30 mouse cellular contexts compared by ENCODE assay signal in the genomic region with DNA sequence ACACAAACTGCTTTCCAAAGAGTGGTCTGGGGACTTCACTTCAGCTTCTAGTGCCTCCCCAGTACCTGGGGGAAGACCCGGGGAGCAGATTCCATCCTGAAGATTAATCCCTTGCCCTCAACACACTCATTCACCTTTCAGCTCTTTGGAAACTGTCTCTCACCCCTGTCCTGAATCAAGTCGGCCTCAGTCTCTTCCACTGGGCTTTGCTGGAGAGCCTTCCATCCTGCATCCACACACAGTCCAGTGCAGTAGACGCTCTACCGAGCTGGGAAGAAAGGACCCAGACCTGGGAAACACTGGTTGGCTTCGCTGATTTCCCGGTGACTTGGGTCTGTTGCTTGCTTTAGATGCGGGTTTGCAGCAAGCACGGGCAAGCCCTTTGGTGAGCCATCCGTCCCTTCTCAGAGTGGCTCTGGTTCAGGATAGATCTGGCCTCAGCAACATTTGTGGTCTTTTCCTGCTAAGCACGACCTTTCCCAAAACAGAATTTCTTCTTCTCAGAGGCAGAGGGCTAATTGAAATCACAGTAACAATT. TPM values are rescaled to one million over a fixed set of nuclear protein-coding genes. Genes with fewer than 3 reads are reported as not detected.
DNase-seq lines count a peak whose midpoint lies in the region; ATAC-seq lines count a peak whose summit lies in the region.
"Had no signal": no experiment of that assay in that cellular context is flagged by ENCODE, and none has a peak within 500 bp of the region (broad histone marks: within the 10 kb centered on the region; RNA-seq: fewer than 3 reads in every experiment).

No protein-coding gene starts in this region.

- H3K27me3 ChIP-seq in midbrain, embryonic 10.5 days (ENCODE audit: low read depth, poor library complexity, severe bottlenecking) = peaks cover 100% of the 10 kb centered on the region
- H3K27me3 ChIP-seq in midbrain, embryonic 13.5 days = peaks cover 98% of the 10 kb centered on the region
- peaks cover 100% of the 10 kb centered on the region for H3K27me3 ChIP-seq in limb, embryonic 10.5 days (ENCODE audit: low read depth, poor library complexity, severe bottlenecking)
- peaks cover 89% of the 10 kb centered on the region for H3K27me3 ChIP-seq in stomach, embryonic 16.5 days (ENCODE audit: control insufficient read depth, insufficient read depth, low read length)

- no peak for ATAC-seq in midbrain, embryonic 13.5 days
- ATAC-seq in stomach, embryonic 16.5 days (ENCODE audit: insufficient read depth, low FRiP score) = no peak
- ATAC-seq in granulocyte monocyte progenitor cell, adult 5-6 weeks (replicated peaks; ENCODE audit: poor library complexity, severe bottlenecking) = no peak
- ATAC-seq: forebrain, embryonic 13.5 days; hindbrain, postnatal 0 days had no signal

- H3K4me2 ChIP-seq in midbrain, embryonic 13.5 days (replicated peaks) = no peak overlapping the region
- H3K4me2 ChIP-seq in stomach, embryonic 16.5 days (ENCODE audit: low read depth, low read length) = peak overlapping the region; percentile 39
- H3K4me2 ChIP-seq: forebrain, embryonic 13.5 days; midbrain, embryonic 12.5 days; neural tube, embryonic 13.5 days had no signal

- under 1% methylated on average over 10 of the region's 10 CpGs for WGBS in midbrain, embryonic 10.5 days
- 1% methylated on average over 10 of the region's 10 CpGs for WGBS in midbrain, embryonic 13.5 days
- WGBS in limb, embryonic 10.5 days = under 1% methylated on average over 10 of the region's 10 CpGs
- 3% methylated on average over 10 of the region's 10 CpGs for WGBS in stomach, embryonic 16.5 days

- no peak overlapping the region for H3K27ac ChIP-seq in midbrain, embryonic 10.5 days (replicated peaks)
- H3K27ac ChIP-seq in midbrain, embryonic 13.5 days = no peak overlapping the region
- no peak overlapping the region for H3K27ac ChIP-seq in limb, embryonic 10.5 days
- H3K27ac ChIP-seq in stomach, embryonic 16.5 days (ENCODE audit: low read length) = no peak overlapping the region
- H3K27ac ChIP-seq: forebrain, embryonic 13.5 days; gastrocnemius, adult 2 months; heart, embryonic 10.5 days; hindbrain, postnatal 0 days; midbrain, embryonic 12.5 days; neural tube, embryonic 13.5 days had no signal

- peak; percentile 42 for DNase-seq in embryo, embryonic 11 days
- DNase-seq in embryo, embryonic 10 days (ENCODE audit: low spot score) = no peak
- peak; percentile 56 for DNase-seq in midbrain, embryonic 10.5 days (ENCODE audit: low spot score)
- DNase-seq in limb, embryonic 10.5 days (ENCODE audit: low spot score) = peak; percentile 62
- no peak for DNase-seq in urinary bladder, postnatal 10 days (ENCODE audit: low spot score)
- DNase-seq: adrenal gland, postnatal 10 days; cerebellum, adult 18-20 months; cerebellum, postnatal 25 days; gastrocnemius, adult 2 months; kidney, adult 18-20 months; kidney, postnatal 4 days; liver; lung, postnatal 10 days; thymus, adult 18-20 months; thymus, postnatal 36 days had no signal

- H3K36me3 ChIP-seq in midbrain, embryonic 10.5 days = no peaks in the 10 kb centered on the region
- no peaks in the 10 kb centered on the region for H3K36me3 ChIP-seq in midbrain, embryonic 13.5 days
- H3K36me3 ChIP-seq in limb, embryonic 10.5 days = no peaks in the 10 kb centered on the region
- no peaks in the 10 kb centered on the region for H3K36me3 ChIP-seq in stomach, embryonic 16.5 days (ENCODE audit: control insufficient read depth, insufficient read depth, low read length)
- H3K36me3 ChIP-seq: heart, embryonic 10.5 days; midbrain, embryonic 12.5 days; neural tube, embryonic 13.5 days had no signal

- no peak overlapping the region for H3K9ac ChIP-seq in midbrain, embryonic 13.5 days (replicated peaks)
- H3K9ac ChIP-seq in stomach, embryonic 16.5 days (ENCODE audit: low read length) = peak overlapping the region; percentile 41
- H3K9ac ChIP-seq: forebrain, embryonic 13.5 days; midbrain, embryonic 12.5 days; neural tube, embryonic 13.5 days had no signal

- H3K4me3 ChIP-seq in midbrain, embryonic 10.5 days = no peak overlapping the region
- H3K4me3 ChIP-seq in midbrain, embryonic 13.5 days (replicated peaks) = no peak overlapping the region
- H3K4me3 ChIP-seq in limb, embryonic 10.5 days = no peak overlapping the region
- peak overlapping the region; percentile 41 for H3K4me3 ChIP-seq in stomach, embryonic 16.5 days (replicated peaks; ENCODE audit: low read length)
- H3K4me3 ChIP-seq: forebrain, embryonic 13.5 days; gastrocnemius, adult 2 months; heart, embryonic 10.5 days; midbrain, embryonic 12.5 days; neural tube, embryonic 13.5 days had no signal

- H3K9me3 ChIP-seq in midbrain, embryonic 10.5 days (replicated peaks) = no peaks in the 10 kb centered on the region
- H3K9me3 ChIP-seq in midbrain, embryonic 13.5 days = peaks cover 4% of the 10 kb centered on the region; the same call in 1 of the 2 replicates
- H3K9me3 ChIP-seq in limb, embryonic 10.5 days (replicated peaks) = no peaks in the 10 kb centered on the region
- no peaks in the 10 kb centered on the region for H3K9me3 ChIP-seq in stomach, embryonic 16.5 days (replicated peaks; ENCODE audit: control insufficient read depth, low read length)
- H3K9me3 ChIP-seq: forebrain, embryonic 13.5 days; heart, embryonic 10.5 days; midbrain, embryonic 12.5 days; neural tube, embryonic 13.5 days had no signal

- H3K4me1 ChIP-seq in midbrain, embryonic 10.5 days = peaks cover 7% of the 10 kb centered on the region
- H3K4me1 ChIP-seq in midbrain, embryonic 13.5 days (replicated peaks) = peaks cover 10% of the 10 kb centered on the region
- peaks cover 18% of the 10 kb centered on the region for H3K4me1 ChIP-seq in limb, embryonic 10.5 days
- 0 out of 2 replicates have a peak, but pooled peaks cover 3% of the 10 kb centered on the region for H3K4me1 ChIP-seq in stomach, embryonic 16.5 days (ENCODE audit: control insufficient read depth, insufficient read depth, low read length)
- H3K4me1 ChIP-seq: forebrain, embryonic 13.5 days had no signal

RNA-seq across cellular contexts. Expression of gene Pdx1, which starts 3.1 kb away (rescaled TPM):
- polyA plus RNA-seq in midbrain, embryonic 10.5 days (2016; fragmentation: Nextera tagmentation; extraction: Ambion mirVana) = not detected in 2 replicates
- not detected in 2 replicates for polyA plus RNA-seq in midbrain, embryonic 13.5 days (2015; fragmentation: Nextera tagmentation; extraction: Ambion mirVana)
- not detected in 2 replicates for polyA plus RNA-seq in limb, embryonic 10.5 days (2016; fragmentation: Nextera tagmentation; extraction: Ambion mirVana)
- 7.5 and 8.1 TPM in 2 replicates for polyA plus RNA-seq in stomach, embryonic 16.5 days (2015; fragmentation: Nextera tagmentation; extraction: Ambion mirVana)
- not detected in 2 replicates for total RNA-seq in granulocyte monocyte progenitor cell, adult 5-6 weeks (2014; fragmentation: Nextera tagmentation)
- not detected in 2 replicates for total RNA-seq in granulocyte monocyte progenitor cell, adult 5-6 weeks (2017)
- total RNA-seq: adrenal gland, postnatal 10 days; gastrocnemius, adult 2 months; gastrocnemius, postnatal 4 days; hematopoietic stem cell, adult 5-6 weeks; hindbrain, postnatal 0 days; left cerebral cortex, adult 18-20 months; left cerebral cortex, postnatal 25 days had no signal
- polyA plus RNA-seq: embryonic facial prominence, embryonic 11.5 days; forebrain, embryonic 13.5 days; heart, embryonic 16.5 days; hindbrain, postnatal 0 days; kidney, embryonic 16.5 days; midbrain, embryonic 12.5 days; neural tube, embryonic 13.5 days had no signal

RNA-seq across cellular contexts. Expression of gene Cdx2, which starts 34.2 kb away (rescaled TPM):
- polyA plus RNA-seq in midbrain, embryonic 10.5 days (2016; fragmentation: Nextera tagmentation; extraction: Ambion mirVana) = not detected in 2 replicates
- polyA plus RNA-seq in midbrain, embryonic 13.5 days (2015; fragmentation: Nextera tagmentation; extraction: Ambion mirVana) = not detected in 2 replicates
- polyA plus RNA-seq in limb, embryonic 10.5 days (2016; fragmentation: Nextera tagmentation; extraction: Ambion mirVana) = 0.06 and 0.16 TPM in 2 replicates
- polyA plus RNA-seq in stomach, embryonic 16.5 days (2015; fragmentation: Nextera tagmentation; extraction: Ambion mirVana) = 2.5 and 3.4 TPM in 2 replicates
- not detected in 2 replicates for total RNA-seq in granulocyte monocyte progenitor cell, adult 5-6 weeks (2014; fragmentation: Nextera tagmentation)
- not detected in 2 replicates for total RNA-seq in granulocyte monocyte progenitor cell, adult 5-6 weeks (2017)
- total RNA-seq: adrenal gland, postnatal 10 days; gastrocnemius, adult 2 months; gastrocnemius, postnatal 4 days; hindbrain, postnatal 0 days; left cerebral cortex, adult 18-20 months; left cerebral cortex, postnatal 25 days had no signal
- polyA plus RNA-seq: embryonic facial prominence, embryonic 11.5 days; forebrain, embryonic 13.5 days; heart, embryonic 10.5 days; hindbrain, postnatal 0 days; kidney, embryonic 16.5 days; midbrain, embryonic 12.5 days; neural tube, embryonic 13.5 days had no signal

RNA-seq across cellular contexts. Expression of gene Urad, which starts 49.4 kb away (rescaled TPM):
- not detected in 2 replicates for polyA plus RNA-seq in midbrain, embryonic 10.5 days (2016; fragmentation: Nextera tagmentation; extraction: Ambion mirVana)
- not detected in 2 replicates for polyA plus RNA-seq in midbrain, embryonic 13.5 days (2015; fragmentation: Nextera tagmentation; extraction: Ambion mirVana)
- polyA plus RNA-seq in limb, embryonic 10.5 days (2016; fragmentation: Nextera tagmentation; extraction: Ambion mirVana) = not detected in 2 replicates
- polyA plus RNA-seq in stomach, embryonic 16.5 days (2015; fragmentation: Nextera tagmentation; extraction: Ambion mirVana) = 0.31 TPM in 1 of 2 replicates, not detected in the other
- not detected in 2 replicates for total RNA-seq in granulocyte monocyte progenitor cell, adult 5-6 weeks (2014; fragmentation: Nextera tagmentation)
- total RNA-seq in granulocyte monocyte progenitor cell, adult 5-6 weeks (2017) = not detected in 2 replicates
- total RNA-seq: gastrocnemius, adult 2 months; gastrocnemius, postnatal 4 days; hematopoietic stem cell, adult 5-6 weeks; hindbrain, postnatal 0 days; left cerebral cortex, adult 18-20 months; left cerebral cortex, postnatal 25 days had no signal
- polyA plus RNA-seq: embryonic facial prominence, embryonic 11.5 days; forebrain, embryonic 13.5 days; heart, embryonic 10.5 days; heart, embryonic 16.5 days; hindbrain, postnatal 0 days; kidney, embryonic 16.5 days; midbrain, embryonic 12.5 days; neural tube, embryonic 13.5 days had no signal

Comparison
In these comparisons a context has a peak if more than half of its experiments do, and no peak if none do; other contexts are left out.
1. DNase-seq: peak in embryo, embryonic 11 days (single experiment), midbrain, embryonic 10.5 days (single experiment) and limb, embryonic 10.5 days (single experiment); none in embryo, embryonic 10 days (single experiment) and urinary bladder, postnatal 10 days (single experiment).